Mouse (Mus musculus): Measurements from ENCODE around the gene Nrxn1. TPM values are rescaled to one million over a fixed set of nuclear protein-coding genes. Genes with fewer than 3 reads are reported as not detected.
A peak's percentile ranks its signal among the peaks of the same experiment; 100 is the strongest.
"Not testable (repeated sequence)": the region's sequence is repeated elsewhere in the genome, so short reads cannot be mapped to it uniquely, and the experiment has no call there.

The Nrxn1 gene
- polyA plus RNA-seq, 1 experiment from 2014 or later, result 2.8 TPM

GRCm38 (mm10) chr17:90238964-90239363, 853.9 kb downstream of the Nrxn1 start:
- H3K27ac ChIP-seq, result no peak overlapping the region
- no peaks in the 10 kb centered on the region for H3K36me3 ChIP-seq
- H3K4me2 ChIP-seq (replicated peaks), result no peak overlapping the region
- H3K9ac ChIP-seq, result no peak overlapping the region
- H3K27me3 ChIP-seq (replicated peaks), result no peaks in the 10 kb centered on the region
- no peaks in the 10 kb centered on the region for H3K9me3 ChIP-seq
- H3K4me1 ChIP-seq (replicated peaks), result no peaks in the 10 kb centered on the region
- WGBS, result 87% methylated on average over 3 of the region's 3 CpGs
- ATAC-seq, result no peak
- no peak overlapping the region for H3K4me3 ChIP-seq (replicated peaks)

DNA sequence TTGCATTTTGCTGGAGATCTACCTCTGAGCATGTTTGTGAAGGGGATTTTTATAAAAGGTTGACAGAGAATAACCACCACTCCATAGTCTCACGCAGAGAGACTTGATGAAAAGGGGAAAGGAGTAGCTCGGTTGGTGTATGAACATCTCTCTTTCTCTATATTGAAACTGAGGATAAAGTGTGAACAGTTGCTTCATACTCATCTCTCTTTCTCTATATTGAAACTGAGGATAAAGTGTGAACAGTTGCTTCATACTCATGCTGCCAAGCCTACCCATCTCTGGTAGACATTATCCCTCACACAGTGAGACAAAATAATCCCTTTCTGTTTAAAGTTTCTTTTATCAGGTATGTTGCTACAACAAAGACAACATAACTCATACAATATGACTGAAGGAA, 854.4 kb downstream of the Nrxn1 start:
- no peaks in the 10 kb centered on the region for H3K9me3 ChIP-seq
- WGBS, result 92% methylated on average over 2 of the region's 2 CpGs
- no peak overlapping the region for H3K4me3 ChIP-seq (replicated peaks)
- no peak overlapping the region for H3K27ac ChIP-seq
- no peak for ATAC-seq
- no peaks in the 10 kb centered on the region for H3K27me3 ChIP-seq (replicated peaks)
- H3K4me2 ChIP-seq (replicated peaks), result no peak overlapping the region
- H3K4me1 ChIP-seq (replicated peaks), result no peaks in the 10 kb centered on the region
- H3K36me3 ChIP-seq, result no peaks in the 10 kb centered on the region
- no peak overlapping the region for H3K9ac ChIP-seq

- H3K4me1 ChIP-seq (replicated peaks); ATAC-seq; H3K9me3 ChIP-seq; H3K4me3 ChIP-seq (replicated peaks); H3K4me2 ChIP-seq (replicated peaks); H3K27me3 ChIP-seq (replicated peaks); H3K27ac ChIP-seq; H3K9ac ChIP-seq; H3K36me3 ChIP-seq: not testable (repeated sequence)
- 90% methylated on average over 1 of the region's 1 CpGs for WGBS
Observed at GRCm38 (mm10) chr17:90235674-90236073, 857.2 kb downstream of the Nrxn1 start.

DNA sequence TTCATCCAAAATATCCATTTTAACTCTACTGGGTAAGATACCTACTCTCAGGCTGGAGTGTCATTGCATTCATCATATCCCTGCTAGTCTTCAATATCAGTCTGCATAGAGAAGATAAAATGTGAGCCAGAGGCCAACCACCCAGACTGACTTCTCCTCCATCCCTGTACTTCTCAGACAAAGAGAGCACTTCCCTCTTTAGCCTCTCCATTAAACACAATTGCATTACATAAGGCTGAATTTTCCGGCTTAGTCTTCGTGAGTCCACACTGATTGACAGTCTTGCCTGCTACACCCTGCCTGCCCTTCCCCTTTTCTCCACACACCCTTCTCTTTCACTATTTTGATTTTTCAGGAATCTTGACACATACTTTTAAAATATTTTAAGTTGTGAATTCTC, 858.1 kb downstream of the Nrxn1 start:
- Histone ChIP-seq H3K4me1 (replicated peaks) (no peaks in the 10 kb centered on the region), H3K4me2 (replicated peaks) (no peak overlapping the region), H3K27ac (no peak overlapping the region), H3K36me3 (no peaks in the 10 kb centered on the region), H3K9me3 (no peaks in the 10 kb centered on the region), H3K27me3 (replicated peaks) (no peaks in the 10 kb centered on the region), H3K9ac (no peak overlapping the region), H3K4me3 (replicated peaks) (no peak overlapping the region)
- ATAC-seq, result no peak
- 81% methylated on average over 2 of the region's 2 CpGs for WGBS

DNA sequence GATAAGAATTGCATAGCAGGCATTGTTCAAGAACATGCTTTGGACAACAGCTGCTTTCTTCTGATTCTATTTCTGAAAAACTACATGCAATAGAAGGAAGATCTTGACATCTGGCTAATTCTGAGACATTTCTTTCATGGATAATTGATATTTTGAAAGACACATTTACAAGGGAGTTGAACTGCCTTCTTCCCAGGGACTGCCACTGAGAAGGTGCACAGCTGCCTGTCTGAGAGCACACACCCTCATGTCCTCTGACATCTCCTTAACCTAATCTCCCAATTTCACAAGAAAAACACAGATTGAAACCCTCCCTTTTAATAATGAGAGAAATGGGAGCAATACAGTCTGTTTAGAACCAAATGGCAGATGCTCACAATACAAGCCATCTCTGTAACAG, 884.3 kb downstream of the Nrxn1 start:
- Histone ChIP-seq H3K36me3 (no peaks in the 10 kb centered on the region), H3K9me3 (no peaks in the 10 kb centered on the region), H3K27ac (no peak overlapping the region), H3K4me1 (replicated peaks) (no peaks in the 10 kb centered on the region), H3K27me3 (replicated peaks) (no peaks in the 10 kb centered on the region), H3K9ac (no peak overlapping the region), H3K4me3 (replicated peaks) (no peak overlapping the region), H3K4me2 (replicated peaks) (no peak overlapping the region)
- no peak for ATAC-seq

- WGBS, result 69% methylated on average over 5 of the region's 5 CpGs
- Histone ChIP-seq H3K4me1 (replicated peaks) (no peaks in the 10 kb centered on the region), H3K27ac (no peak overlapping the region), H3K9me3 (no peaks in the 10 kb centered on the region), H3K36me3 (no peaks in the 10 kb centered on the region), H3K9ac (no peak overlapping the region), H3K4me3 (replicated peaks) (no peak overlapping the region), H3K4me2 (replicated peaks) (no peak overlapping the region), H3K27me3 (replicated peaks) (no peaks in the 10 kb centered on the region)
- ATAC-seq, result no peak
Observed at GRCm38 (mm10) chr17:90207617-90208016, 885.3 kb downstream of the Nrxn1 start.

- Histone ChIP-seq H3K36me3 (no peaks in the 10 kb centered on the region), H3K9me3 (no peaks in the 10 kb centered on the region), H3K4me1 (replicated peaks) (no peaks in the 10 kb centered on the region), H3K9ac (no peak overlapping the region), H3K27ac (no peak overlapping the region), H3K4me2 (replicated peaks) (no peak overlapping the region), H3K27me3 (replicated peaks) (no peaks in the 10 kb centered on the region), H3K4me3 (replicated peaks) (no peak overlapping the region)
- ATAC-seq, result peak; percentile 79
Observed at GRCm38 (mm10) chr17:90203993-90204392, 888.9 kb downstream of the Nrxn1 start.

DNA sequence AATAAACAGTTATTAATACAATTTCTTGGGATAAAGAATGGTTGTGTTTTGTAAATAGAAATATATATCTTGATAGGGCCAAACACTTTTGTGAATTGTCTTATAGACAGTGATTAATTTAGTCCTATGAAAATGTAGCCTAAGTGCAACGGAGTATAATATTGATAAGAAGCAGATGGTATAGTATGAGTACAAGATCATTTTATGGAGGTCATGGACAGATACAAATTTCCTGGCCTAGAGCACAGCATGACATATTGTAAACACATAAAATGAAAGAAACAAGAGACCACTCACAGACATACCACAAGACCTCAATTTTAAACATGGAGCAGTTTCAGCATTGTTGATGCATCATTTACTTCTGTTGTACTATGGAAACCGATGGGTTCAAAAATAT, 890.1 kb downstream of the Nrxn1 start:
- Histone ChIP-seq H3K4me1 (replicated peaks) (no peaks in the 10 kb centered on the region), H3K27me3 (replicated peaks) (no peaks in the 10 kb centered on the region), H3K4me3 (replicated peaks) (no peak overlapping the region), H3K9ac (no peak overlapping the region), H3K27ac (no peak overlapping the region), H3K4me2 (replicated peaks) (no peak overlapping the region), H3K9me3 (no peaks in the 10 kb centered on the region), H3K36me3 (no peaks in the 10 kb centered on the region)
- ATAC-seq, result peak; percentile 53
- 49% methylated on average over 2 of the region's 2 CpGs for WGBS

DNA sequence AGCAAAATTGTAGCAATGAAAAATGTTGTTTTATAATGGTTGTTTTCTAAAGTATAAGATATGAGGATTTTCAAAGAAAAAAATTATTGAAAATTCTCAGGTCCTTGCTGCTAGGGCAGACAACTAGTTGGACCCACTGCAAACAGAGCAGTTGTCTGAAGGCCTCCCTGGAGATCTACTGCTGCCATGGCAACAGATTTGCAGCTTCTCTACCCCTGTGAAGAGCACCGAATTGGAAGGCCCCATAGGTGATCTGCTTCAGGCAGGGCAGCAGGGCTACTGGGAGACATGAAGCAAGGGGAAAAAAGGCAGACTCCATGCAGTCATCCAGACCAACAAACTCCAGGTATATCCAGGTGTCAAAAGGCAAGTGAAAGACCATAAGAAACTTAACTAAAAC, 896.1 kb downstream of the Nrxn1 start:
- no peak for ATAC-seq
- H3K4me3 ChIP-seq (replicated peaks), result no peak overlapping the region
- whole genome bisulfite sequencing, result 11% methylated on average over 1 of the region's 1 CpGs
- H3K36me3 ChIP-seq, result no peaks in the 10 kb centered on the region
- H3K9me3 ChIP-seq, result no peaks in the 10 kb centered on the region
- H3K4me2 ChIP-seq (replicated peaks), result no peak overlapping the region
- H3K27me3 ChIP-seq (replicated peaks), result no peaks in the 10 kb centered on the region
- no peaks in the 10 kb centered on the region for H3K4me1 ChIP-seq (replicated peaks)
- H3K27ac ChIP-seq, result no peak overlapping the region
- no peak overlapping the region for H3K9ac ChIP-seq

DNA sequence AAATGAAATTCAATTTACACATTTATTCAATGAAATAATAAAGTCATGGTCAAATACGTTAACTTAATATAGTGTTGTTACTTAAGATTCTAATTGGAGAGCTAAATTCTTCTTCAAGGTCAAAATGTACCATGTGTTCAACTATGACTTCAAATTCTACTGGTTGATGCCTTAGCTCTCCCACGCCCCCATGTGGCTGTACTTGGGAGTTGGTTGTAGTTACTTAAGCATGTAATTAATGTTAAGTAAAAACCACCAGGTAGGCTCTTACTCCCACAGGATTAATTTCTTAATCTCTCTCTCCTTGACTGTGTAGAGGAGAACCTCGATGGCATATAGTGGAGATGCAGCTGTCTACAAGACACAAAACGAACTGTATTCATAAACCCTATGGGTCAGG, 951.3 kb downstream of the Nrxn1 start:
- Histone ChIP-seq H3K4me1 (replicated peaks) (no peaks in the 10 kb centered on the region), H3K9me3 (no peaks in the 10 kb centered on the region), H3K36me3 (no peaks in the 10 kb centered on the region), H3K27ac (no peak overlapping the region), H3K9ac (no peak overlapping the region), H3K4me3 (replicated peaks) (no peak overlapping the region), H3K27me3 (replicated peaks) (no peaks in the 10 kb centered on the region), H3K4me2 (replicated peaks) (no peak overlapping the region)
- no peak for ATAC-seq
- 51% methylated on average over 4 of the region's 4 CpGs for WGBS

DNA sequence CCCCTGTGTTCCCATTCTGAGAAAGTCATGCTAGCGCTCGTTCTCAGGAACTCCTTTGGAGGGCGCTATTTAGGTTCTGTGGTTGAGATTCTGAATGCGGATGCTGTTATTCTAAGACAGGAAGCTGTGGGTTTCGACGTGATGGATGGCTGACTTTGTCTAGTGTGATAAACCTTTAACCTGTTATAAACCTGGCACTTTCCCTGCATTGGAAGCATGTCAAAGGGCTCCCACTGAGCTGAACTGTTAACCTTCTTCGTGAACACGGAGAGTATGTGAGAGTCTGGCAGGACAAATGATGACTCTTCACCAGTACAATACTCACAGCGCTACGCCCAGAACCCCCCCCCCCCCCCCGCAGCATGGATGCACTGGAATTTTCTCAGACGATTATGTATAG, 962.0 kb downstream of the Nrxn1 start:
- H3K27me3 ChIP-seq (replicated peaks), result no peaks in the 10 kb centered on the region
- H3K27ac ChIP-seq, result no peak overlapping the region
- no peaks in the 10 kb centered on the region for H3K4me1 ChIP-seq (replicated peaks)
- 63% methylated on average over 12 of the region's 12 CpGs for WGBS
- no peak for ATAC-seq
- H3K4me3 ChIP-seq (replicated peaks), result no peak overlapping the region
- no peak overlapping the region for H3K9ac ChIP-seq
- H3K4me2 ChIP-seq (replicated peaks), result no peak overlapping the region
- no peaks in the 10 kb centered on the region for H3K36me3 ChIP-seq
- H3K9me3 ChIP-seq, result no peaks in the 10 kb centered on the region

- H3K9me3 ChIP-seq, result no peaks in the 10 kb centered on the region
- no peaks in the 10 kb centered on the region for H3K27me3 ChIP-seq (replicated peaks)
- H3K9ac ChIP-seq, result no peak overlapping the region
- WGBS, result 78% methylated on average over 2 of the region's 2 CpGs
- H3K36me3 ChIP-seq, result no peaks in the 10 kb centered on the region
- no peaks in the 10 kb centered on the region for H3K4me1 ChIP-seq (replicated peaks)
- H3K27ac ChIP-seq, result no peak overlapping the region
- ATAC-seq, result no peak
- no peak overlapping the region for H3K4me2 ChIP-seq (replicated peaks)
- H3K4me3 ChIP-seq (replicated peaks), result no peak overlapping the region
Observed at GRCm38 (mm10) chr17:90129183-90129582, 963.7 kb downstream of the Nrxn1 start.

DNA sequence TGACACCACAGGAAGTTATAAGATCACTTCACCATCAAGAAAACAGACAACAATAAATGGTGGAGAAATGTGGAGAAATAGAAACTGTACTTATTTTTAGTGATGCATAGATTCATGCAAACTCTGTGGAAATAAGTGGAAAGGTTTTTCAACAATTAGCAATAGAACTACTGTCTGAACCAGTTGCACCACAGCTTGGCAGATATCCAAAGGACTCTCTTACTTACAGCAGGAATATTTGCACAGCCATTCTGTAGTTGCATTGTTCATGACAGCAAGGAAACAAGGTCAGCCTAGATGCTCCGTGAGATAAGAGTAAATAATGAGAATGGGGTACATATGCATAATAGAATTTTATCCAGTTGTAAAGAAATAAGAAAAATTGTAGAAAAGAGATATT, 965.3 kb downstream of the Nrxn1 start:
- H3K9me3 ChIP-seq, result no peaks in the 10 kb centered on the region
- WGBS, result 74% methylated on average over 1 of the region's 1 CpGs
- H3K27me3 ChIP-seq (replicated peaks), result no peaks in the 10 kb centered on the region
- no peak overlapping the region for H3K4me2 ChIP-seq (replicated peaks)
- H3K9ac ChIP-seq, result no peak overlapping the region
- no peaks in the 10 kb centered on the region for H3K36me3 ChIP-seq
- no peak overlapping the region for H3K4me3 ChIP-seq (replicated peaks)
- no peak overlapping the region for H3K27ac ChIP-seq
- H3K4me1 ChIP-seq (replicated peaks), result no peaks in the 10 kb centered on the region
- ATAC-seq, result no peak
